Mouse (Mus musculus): ENCODE results near the gene 6030452D12Rik.

- TF ChIP-seq CTCF (IDR thresholded peaks at IDR 0.05) = no peak
- no peak for TF ChIP-seq EP300 (IDR thresholded peaks at IDR 0.05)
These were observed 50.6 kb downstream of the 6030452D12Rik start for GRCm38 (mm10) chr8:106550906-106551305.
